Mouse (Mus musculus) lung, embryonic 14.5 days (tissue): ENCODE data around the gene Bckdk. TPM values are rescaled to one million over a fixed set of nuclear protein-coding genes. Genes with fewer than 3 reads are reported as not detected.

ENCODE experiments used
- ATAC-seq: fragments of 200-750 bp; cut with Nextera tagmentation; 2 replicates; pipeline ENCODE4 v1.8.0; 2017; ENCODE audit warnings: mild to moderate bottlenecking, moderate TSS enrichment, moderate library complexity; ENCODE audit not compliant: insufficient read depth
- DNase-seq: peaks from one replicate; pipeline ENCODE4 v3.0.0-alpha.2; 2015
- H3K27ac ChIP-seq: fragments of 300-500 bp; sonication (generic); 2 replicates; pipeline ENCODE4 v1.5.1; 2014; ENCODE audit warnings: low read depth, mild to moderate bottlenecking, moderate library complexity
- H3K27me3 ChIP-seq: fragments of 300-500 bp; sonication (generic); 2 replicates; pipeline ENCODE4 v1.6.1; 2014; ENCODE audit warnings: low read length, control low read depth; ENCODE audit not compliant: insufficient read depth
- H3K36me3 ChIP-seq: fragments of 300-500 bp; sonication (generic); 2 replicates; pipeline ENCODE4 v1.6.1; 2014; ENCODE audit warnings: control low read depth; ENCODE audit not compliant: insufficient read depth
- H3K4me1 ChIP-seq: fragments of 300-500 bp; sonication (generic); 2 replicates; pipeline ENCODE4 v1.6.1; 2014; ENCODE audit warnings: antibody characterized with exemption, control low read depth; ENCODE audit not compliant: insufficient read depth
- H3K4me2 ChIP-seq: fragments of 300-500 bp; sonication (generic); 2 replicates; pipeline ENCODE4 v1.6.1; 2014; ENCODE audit warnings: mild to moderate bottlenecking
- H3K4me3 ChIP-seq: fragments of 300-500 bp; sonication (generic); 2 replicates; pipeline ENCODE4 v1.5.1; 2014; ENCODE audit warnings: low read depth, low read length
- H3K9ac ChIP-seq: fragments of 300-500 bp; sonication (generic); 2 replicates; pipeline ENCODE4 v1.6.1; 2014
- H3K9me3 ChIP-seq: fragments of 300-500 bp; sonication (generic); 2 replicates; pipeline ENCODE4 v1.6.1; 2016; ENCODE audit warnings: low read depth, low read length, control low read depth
- CTCF ChIP-seq: IDR thresholded peaks from 2 replicates; pipeline ENCODE4 v1.5.1; 2016; ENCODE audit warnings: antibody characterized with exemption, low read depth
- WGBS: fragments of 180-500 bp; shearing (Covaris S2); extraction: QIAGEN DNeasy Blood & Tissue Kit; methylation state at CpG from one replicate; pipeline ENCODE4 v1.1.7; 2014; 5-methylcytosine and 5-hydroxymethylcytosine counted together
- polyA plus RNA-seq: library from polyadenylated mRNA; unstranded; fragments of >200 nt; fragmentation: Nextera tagmentation; extraction: Ambion mirVana; gene quantifications from 2 replicates; pipeline ENCODE4 v1.2.1, GENCODE M21; 2014

Gene Bckdk
- polyA plus RNA-seq, 1 experiment from 2014 or later, result 152 TPM

DNA sequence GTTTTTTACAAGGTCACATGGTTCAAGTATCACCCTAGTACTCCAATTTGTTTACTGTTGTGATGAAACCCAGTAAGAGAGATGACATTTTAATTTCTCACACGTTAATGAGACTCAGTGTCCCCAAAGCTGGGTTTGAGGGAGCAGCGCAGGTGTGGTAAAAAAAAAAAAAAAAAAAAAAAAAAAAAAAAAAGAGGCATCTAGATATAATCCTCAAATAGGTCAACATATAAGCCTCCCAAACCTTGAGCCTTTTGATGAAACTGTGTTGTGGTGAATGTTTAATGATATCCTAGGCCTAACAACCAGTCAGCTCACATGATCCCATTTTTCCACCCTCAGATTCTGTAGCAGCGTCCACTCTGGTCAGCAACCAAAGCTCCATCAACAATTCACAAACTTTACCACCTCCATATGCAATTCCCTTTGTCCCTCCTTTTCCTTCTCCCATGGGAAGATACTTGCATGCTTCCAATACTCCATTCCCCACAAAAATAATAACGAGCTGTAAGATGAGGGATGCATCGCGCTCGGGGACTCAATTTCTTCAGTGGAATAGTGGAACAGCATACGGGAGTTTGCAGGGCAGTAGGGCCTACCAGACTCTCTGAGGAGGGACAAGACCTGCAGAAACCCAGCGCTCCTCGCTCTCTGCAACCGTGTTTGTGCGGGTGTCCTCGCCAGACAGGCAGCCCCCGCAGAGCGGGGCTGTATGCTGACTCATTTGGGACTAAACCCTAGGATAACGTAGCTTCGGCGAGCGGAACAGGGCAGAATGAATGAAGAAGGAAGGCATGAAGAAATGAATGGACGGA is 28.9 kb upstream of the Bckdk start:
- Histone ChIP-seq H3K4me3 (peak overlapping the region; percentile 90), H3K9me3 (no peaks in the 10 kb centered on the region), H3K27ac (peak overlapping the region; percentile 99), H3K9ac (peak overlapping the region; percentile 98), H3K4me2 (peak overlapping the region; percentile 84), H3K36me3 (peaks cover 31% of the 10 kb centered on the region), H3K27me3 (no peaks in the 10 kb centered on the region), H3K4me1 (peaks cover 8% of the 10 kb centered on the region)
- 4% methylated on average over 20 of the region's 20 CpGs for WGBS
- DNase-seq (no peak), ATAC-seq (peak; percentile 29)
- TF ChIP-seq CTCF, result no peak

DNA sequence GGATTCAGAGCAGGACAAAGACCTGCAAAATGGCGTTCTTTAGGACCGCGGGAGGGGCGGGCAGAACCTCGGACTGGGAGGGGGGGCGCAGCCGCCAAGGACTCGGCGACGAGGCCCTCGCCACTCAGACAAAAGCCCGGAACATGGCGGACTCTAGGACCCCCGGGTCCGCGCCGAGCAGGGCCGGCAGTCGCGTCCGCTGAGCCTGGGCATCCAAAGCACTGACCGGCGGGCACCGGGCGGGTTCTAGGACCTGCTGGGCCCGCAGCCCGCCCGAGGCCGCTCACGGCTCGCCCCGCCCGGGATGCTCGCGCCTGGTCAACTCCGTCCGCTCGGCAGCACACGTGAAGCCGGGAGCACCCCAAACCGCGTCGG is 28.3 kb upstream of the Bckdk start:
- no peak for TF ChIP-seq CTCF
- Histone ChIP-seq H3K9me3 (no peaks in the 10 kb centered on the region), H3K36me3 (peaks cover 35% of the 10 kb centered on the region), H3K4me2 (peak overlapping the region; percentile 84), H3K4me1 (peaks cover 8% of the 10 kb centered on the region), H3K27me3 (no peaks in the 10 kb centered on the region), H3K27ac (peak overlapping the region; percentile 99), H3K9ac (peak overlapping the region; percentile 98), H3K4me3 (peak overlapping the region; percentile 90)
- DNase-seq (peak; percentile 97), ATAC-seq (peak; percentile 94)
- under 1% methylated on average over 40 of the region's 43 CpGs for WGBS

DNA sequence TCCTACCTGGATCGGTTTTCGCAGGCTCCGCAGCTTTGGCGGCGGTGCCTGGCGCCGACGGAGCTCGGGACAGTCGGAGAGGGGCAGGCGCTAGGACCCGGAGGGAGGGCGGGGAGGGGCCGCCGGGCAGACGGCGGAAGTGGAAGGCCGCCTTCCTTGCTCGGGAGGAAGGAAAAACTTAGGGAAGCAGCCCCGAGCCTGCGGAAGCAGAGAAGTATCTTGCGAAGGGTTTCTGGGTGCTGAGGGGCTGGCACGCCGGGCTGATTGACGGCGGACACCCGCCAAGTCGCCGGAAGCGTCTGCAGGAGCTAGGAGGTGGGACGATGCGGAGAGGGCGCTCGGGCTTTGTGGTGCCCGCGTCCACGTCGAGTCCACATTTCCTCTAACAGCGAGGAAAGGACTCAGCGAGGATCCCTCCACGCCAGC is 27.8 kb upstream of the Bckdk start, which contains the start of gene Zfp646:
Gene Zfp646 (plus strand): TSS at position 181 of the 426 bp plus-strand sequence.
- DNase-seq (peak; percentile 87), ATAC-seq (peak; percentile 90)
- Histone ChIP-seq H3K4me2 (peak within 1 kb of the TSS; percentile 84), H3K27ac (peak within 1 kb of the TSS; percentile 99), H3K36me3 (peaks cover 35% of the 10 kb centered on the region), H3K27me3 (no peaks in the 10 kb centered on the region), H3K9ac (peak within 1 kb of the TSS; percentile 98), H3K4me3 (peak within 1 kb of the TSS; percentile 90), H3K9me3 (no peaks in the 10 kb centered on the region), H3K4me1 (peaks cover 8% of the 10 kb centered on the region)
- under 1% methylated on average over 41 of the region's 41 CpGs for WGBS
- TF ChIP-seq CTCF, result no peak

DNA sequence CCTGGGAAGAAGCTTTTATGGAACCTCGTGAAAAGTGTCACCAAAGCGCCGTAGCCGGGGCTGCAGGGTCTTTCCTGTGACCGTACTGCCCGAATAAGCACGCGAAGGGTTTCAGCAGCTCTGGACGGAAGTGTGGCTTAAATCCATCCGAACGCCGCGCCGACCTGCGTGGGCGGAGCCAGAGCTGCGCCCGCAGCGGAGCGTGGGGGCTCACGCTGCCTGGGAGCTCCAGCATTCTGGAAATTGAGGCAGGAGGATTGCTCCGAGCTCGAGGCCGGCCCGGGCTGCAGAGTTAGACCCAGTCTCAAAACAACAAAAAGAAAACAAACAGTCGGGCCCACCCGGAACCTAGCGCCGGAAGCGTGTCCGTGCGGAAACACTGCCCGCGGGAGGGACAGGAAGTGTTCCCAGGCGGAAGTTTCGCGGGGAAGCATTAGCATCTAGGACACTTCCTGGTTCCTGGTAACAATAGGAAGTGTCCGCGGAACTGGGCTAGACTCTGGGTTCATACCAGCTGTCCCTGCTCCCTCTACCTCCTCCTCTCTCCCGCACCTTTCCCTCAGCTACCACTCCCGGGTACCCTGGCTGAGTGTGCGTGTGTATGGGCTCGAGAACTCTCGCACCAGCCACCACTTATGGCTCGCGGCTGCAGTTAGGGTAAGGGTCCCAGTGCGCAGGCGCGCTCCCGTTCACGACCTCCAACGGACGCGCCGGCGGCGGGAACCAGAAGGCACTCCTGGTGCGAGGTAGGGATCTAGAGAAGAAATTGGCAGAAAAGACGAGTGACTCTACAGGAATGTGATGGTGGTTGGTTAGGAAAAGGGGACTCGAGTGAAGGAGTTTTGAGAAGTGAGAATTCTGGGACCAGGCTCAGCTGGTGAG is 27.2 kb upstream of the Bckdk start, which contains the start of gene Zfp668:
Gene Zfp668 (minus strand): TSS at position 362 of the 882 bp plus-strand sequence.
- under 1% methylated on average over 60 of the region's 60 CpGs for WGBS
- Histone ChIP-seq H3K27me3 (no peaks in the 10 kb centered on the region), H3K36me3 (peaks cover 39% of the 10 kb centered on the region), H3K9me3 (no peaks in the 10 kb centered on the region), H3K27ac (peak within 1 kb of the TSS; percentile 99), H3K4me1 (peaks cover 8% of the 10 kb centered on the region), H3K9ac (peak within 1 kb of the TSS; percentile 98), H3K4me3 (peak within 1 kb of the TSS; percentile 90), H3K4me2 (peak within 1 kb of the TSS; percentile 84)
- DNase-seq, result peak; percentile 97
- no peak for TF ChIP-seq CTCF
- peak; percentile 69 for ATAC-seq

DNA sequence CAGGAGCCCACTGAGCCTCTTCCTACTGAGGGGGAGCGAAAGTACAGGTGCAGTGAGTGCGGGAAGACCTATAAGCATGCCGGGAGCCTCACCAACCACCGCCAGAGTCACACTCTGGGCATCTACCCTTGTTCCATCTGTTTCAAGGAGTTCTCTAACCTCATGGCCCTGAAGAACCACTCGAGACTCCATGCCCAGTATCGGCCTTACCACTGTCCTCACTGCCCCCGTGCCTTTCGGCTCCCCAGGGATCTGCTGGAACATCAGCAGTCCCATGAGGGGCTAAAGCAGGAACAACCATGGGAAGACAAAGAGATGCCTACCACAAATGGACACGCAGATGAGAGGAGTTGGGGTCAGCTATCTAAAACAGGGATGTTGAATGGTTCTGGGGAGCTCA is 24.6 kb upstream of the Bckdk start:
- Histone ChIP-seq H3K9ac (no peak overlapping the region), H3K36me3 (peaks cover 60% of the 10 kb centered on the region), H3K4me3 (no peak overlapping the region), H3K9me3 (no peaks in the 10 kb centered on the region), H3K27me3 (no peaks in the 10 kb centered on the region), H3K27ac (no peak overlapping the region), H3K4me2 (no peak overlapping the region), H3K4me1 (peaks cover 4% of the 10 kb centered on the region)
- 97% methylated on average over 9 of the region's 9 CpGs for WGBS
- ATAC-seq, result no peak
- TF ChIP-seq CTCF, result no peak
- DNase-seq, result no peak

DNA sequence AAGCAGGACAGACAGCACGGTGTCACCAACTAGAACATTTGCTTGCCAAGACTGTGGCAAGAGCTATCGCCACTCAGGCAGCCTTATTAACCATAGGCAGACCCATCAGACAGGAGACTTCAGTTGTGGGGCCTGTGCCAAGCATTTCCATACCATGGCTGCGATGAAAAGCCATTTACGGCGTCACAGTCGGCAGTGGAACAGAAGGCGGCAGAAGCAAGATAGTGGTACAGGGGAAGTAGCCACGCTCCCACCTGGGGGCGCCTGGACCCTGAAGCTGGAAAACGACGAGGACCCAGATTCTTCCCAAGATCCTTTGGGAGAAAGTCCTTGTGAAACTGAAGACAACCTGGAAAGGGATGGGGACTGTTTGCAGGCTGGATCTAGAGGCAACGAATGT is 23.5 kb upstream of the Bckdk start:
- 82% methylated on average over 12 of the region's 12 CpGs for WGBS
- no peaks in the 10 kb centered on the region for H3K27me3 ChIP-seq
- no peaks in the 10 kb centered on the region for H3K4me1 ChIP-seq
- H3K9ac ChIP-seq, result no peak overlapping the region
- no peak overlapping the region for H3K4me3 ChIP-seq
- peaks cover 71% of the 10 kb centered on the region for H3K36me3 ChIP-seq
- H3K27ac ChIP-seq, result no peak overlapping the region
- no peaks in the 10 kb centered on the region for H3K9me3 ChIP-seq
- H3K4me2 ChIP-seq, result no peak overlapping the region
- DNase-seq, result no peak
- 0 out of 2 replicates have a peak, but pooled peaks have one; percentile 3 for TF ChIP-seq CTCF
- no peak for ATAC-seq
